Mouse (Mus musculus): ENCODE measurements around the gene Gm2035.
"Not testable (repeated sequence)": the region's sequence is repeated elsewhere in the genome, so short reads cannot be mapped to it uniquely, and the experiment has no call there.

Gm2035 gene

DNA sequence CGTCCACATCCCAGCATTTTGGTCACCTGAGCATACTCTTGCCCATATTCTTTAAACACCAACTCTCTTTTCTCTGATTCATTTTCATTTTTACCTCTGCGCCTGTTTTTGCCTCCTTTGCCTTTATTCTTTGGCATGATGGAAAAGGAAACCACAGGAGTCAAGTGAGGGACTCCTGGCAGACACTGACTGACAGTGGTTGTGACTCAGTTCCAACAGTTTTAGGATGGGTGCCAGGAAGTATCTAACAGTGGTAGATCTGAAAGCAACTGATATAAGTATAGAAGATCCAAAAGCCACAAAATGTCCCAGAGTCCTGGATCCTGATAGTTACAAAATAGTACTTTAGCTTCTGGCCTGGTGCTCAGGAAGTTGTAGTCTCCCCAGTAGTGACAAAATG lies at the start of gene Gm2035:
Gm2035 (minus strand) TSS at position 137 of the 400 bp plus-strand sequence.
- DNase-seq (ENCODE audit: low spot score) = not testable (repeated sequence)

DNA sequence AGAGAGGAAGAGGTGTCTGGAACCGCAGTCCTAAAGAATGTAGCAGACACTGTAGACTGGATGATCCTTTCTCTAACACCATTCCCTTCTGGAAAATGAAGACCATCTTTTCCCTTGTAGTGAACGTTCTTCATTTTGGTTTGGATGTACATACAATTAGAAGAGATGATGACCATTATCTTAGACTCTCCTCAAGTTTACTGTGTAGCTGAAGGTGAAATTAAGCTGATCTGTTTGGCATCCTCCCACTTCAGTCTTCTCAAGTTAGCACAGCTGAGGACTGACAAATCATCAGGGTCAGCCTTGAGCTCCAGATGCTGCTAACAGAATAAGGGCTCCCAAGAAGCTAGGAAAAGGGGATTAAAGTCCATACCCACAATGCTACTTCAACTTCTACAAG lies 34.1 kb upstream of the Gm2035 start, which contains the start of gene Gm2042:
Gm2042 (plus strand) TSS at position 301 of the 400 bp plus-strand sequence.
- DNase-seq (ENCODE audit: low spot score) = not testable (repeated sequence)

GRCm38 (mm10) chr12:87895070-87895469 lies 24.6 kb downstream of the Gm2035 start, which contains the start of gene Gm2022:
Gene Gm2022 (plus strand): TSS chr12:87895370.
- DNase-seq (ENCODE audit: low spot score) = not testable (repeated sequence)

DNA sequence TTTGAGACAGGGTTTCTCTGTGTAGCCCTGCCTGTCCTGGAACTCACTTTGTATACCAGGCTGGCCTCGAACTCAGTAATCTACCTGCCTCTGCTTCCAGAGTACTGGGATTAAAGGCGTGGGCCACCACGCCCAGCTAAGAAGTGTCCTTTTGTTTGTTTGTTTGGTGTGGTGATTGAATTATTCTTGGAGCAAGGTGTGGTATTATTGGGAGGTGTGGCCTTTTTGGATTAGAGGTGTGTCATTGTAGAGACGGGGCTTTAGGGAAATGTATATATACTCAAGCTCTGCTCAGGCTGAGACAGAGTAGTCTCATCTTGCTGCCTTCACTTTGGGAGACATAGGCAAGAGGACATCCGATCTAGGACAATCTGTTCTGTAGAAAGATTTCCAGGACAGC lies 45.9 kb downstream of the Gm2035 start, which contains the start of gene Gm2016:
Gm2016 (plus strand) TSS at position 301 of the 400 bp plus-strand sequence.
- not testable (repeated sequence) for DNase-seq (ENCODE audit: low spot score)

Measured in layer of hippocampus, adult 11-12 months (tissue).